Mouse (Mus musculus): Measurements from ENCODE around the gene Bnipl. TPM values are rescaled to one million over a fixed set of nuclear protein-coding genes. Genes with fewer than 3 reads are reported as not detected.

Bnipl gene
- total RNA-seq, 2 experiments from 2014 or later, result not detected

- DNase-seq, result no peak
- intact Hi-C loops (cut with DNase I), result no loop called here
Measured at GRCm38 (mm10) chr3:95240900-95241299, 10.1 kb downstream of the Bnipl start.

DNA sequence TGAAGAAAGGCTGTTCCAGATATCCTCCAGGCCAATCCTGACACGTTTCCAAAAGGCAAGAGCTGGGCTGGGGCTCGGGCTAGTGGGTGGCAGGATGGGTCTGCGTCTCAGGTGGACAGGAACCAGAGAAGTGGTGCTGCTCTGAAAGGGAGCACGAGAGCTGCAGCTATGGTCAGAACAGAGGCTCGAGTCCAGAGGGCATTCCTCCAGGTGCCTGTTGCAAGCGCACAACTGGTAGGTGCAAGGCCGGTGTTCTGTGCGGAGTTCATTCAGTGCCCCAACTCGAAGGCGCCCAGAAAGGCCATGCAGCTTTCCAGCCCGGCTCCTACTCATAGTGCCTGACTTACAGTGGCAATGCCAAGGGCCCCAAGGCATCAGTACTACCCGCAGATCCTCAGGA is 11.0 kb downstream of the Bnipl start:
- intact Hi-C loops (cut with DNase I), result no loop called here
- no peak for DNase-seq

DNA sequence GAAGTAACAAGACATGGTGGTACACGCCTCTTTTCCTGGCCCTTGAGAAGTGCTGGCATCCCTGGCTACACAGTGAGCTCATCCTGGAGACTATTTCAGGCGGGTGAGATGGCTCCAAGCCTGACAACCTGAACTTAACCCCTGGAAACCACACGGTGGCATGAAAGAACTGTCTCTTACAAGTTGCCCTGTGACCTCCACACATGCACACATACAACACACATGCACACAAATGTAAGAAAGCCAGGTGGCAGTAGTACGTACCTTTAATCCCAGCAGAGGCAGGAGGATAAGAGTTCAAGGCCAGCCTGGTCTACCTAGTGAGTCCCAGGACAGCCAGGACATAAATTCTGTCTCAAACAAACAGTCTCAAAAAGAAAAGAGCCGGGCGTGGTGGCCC is 12.0 kb downstream of the Bnipl start:
- no peak for DNase-seq
- intact Hi-C loops (cut with DNase I), result no loop called here

DNA sequence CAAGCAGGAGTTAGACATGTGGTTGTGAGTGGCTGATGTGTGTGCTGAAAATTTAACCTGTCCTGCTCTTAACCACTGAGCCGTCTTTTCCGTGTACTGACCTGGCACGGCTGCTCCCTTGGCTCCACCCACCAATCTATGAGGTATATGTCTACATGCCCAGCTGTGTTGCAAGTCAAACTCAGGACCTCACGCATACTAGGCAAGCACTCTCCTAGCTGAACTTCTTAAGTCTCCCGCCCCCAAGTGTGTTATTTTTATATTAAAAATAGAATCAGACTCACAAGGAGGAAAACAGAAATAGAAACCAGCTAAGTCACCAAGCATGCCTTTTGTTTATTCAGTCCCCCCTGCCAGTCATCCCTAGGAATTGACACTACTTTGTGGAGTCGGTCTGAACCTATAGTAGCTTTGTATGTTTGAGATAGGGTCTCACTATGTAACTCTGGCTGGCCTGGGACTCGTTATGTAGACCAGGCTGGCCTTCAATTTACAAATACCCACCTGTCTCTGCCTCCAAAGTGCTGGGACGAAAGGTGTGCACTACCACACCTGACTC is 13.4 kb downstream of the Bnipl start:
- intact Hi-C loops (cut with DNase I), result no loop called here
- DNase-seq, result no peak

DNA sequence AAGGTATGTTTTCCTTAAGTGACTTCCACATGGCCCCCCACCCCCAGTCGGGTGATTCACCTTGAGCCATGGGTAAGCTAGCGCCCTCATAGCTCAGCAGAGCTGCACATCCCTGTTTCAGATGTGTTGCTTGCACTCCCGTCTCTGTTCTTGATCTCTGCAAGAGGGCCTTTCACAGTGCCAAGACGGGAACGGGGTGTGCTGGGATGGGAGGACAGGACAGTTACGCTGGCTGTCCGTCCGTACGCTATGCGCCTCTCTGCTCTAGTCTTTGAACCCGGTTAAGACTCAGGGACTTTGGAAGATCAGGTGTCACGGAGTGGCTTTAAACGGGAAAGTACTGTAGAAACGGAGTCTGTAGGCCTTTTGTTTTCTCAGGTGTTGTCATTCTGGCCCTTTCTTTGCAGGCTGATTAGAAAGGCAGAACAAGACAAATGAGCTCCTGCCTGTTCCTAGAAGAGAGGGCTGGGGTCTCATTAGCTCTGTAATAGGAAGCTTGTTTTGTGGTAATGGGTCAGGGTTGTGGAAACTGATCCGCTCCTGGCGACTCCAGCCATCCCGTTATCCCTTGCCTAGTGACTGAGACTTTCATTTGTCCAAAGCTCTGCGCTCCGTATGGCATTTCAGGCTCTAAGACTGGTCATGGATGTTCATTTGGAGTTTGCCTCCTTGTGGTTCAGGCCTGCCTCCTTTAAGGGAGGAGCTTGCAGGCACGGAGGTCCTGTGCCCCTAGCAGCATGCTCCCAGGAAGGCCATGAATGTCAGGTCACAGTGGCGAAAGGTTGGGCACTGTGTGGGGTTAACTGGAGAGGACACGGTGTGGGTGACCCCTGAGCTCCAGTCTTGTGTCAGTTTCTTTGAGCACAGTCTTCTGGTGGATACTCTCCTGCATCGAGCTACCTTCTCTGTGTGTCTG is 15.3 kb downstream of the Bnipl start:
- DNase-seq, result no peak
- intact Hi-C loops (cut with DNase I), result no loop called here

DNA sequence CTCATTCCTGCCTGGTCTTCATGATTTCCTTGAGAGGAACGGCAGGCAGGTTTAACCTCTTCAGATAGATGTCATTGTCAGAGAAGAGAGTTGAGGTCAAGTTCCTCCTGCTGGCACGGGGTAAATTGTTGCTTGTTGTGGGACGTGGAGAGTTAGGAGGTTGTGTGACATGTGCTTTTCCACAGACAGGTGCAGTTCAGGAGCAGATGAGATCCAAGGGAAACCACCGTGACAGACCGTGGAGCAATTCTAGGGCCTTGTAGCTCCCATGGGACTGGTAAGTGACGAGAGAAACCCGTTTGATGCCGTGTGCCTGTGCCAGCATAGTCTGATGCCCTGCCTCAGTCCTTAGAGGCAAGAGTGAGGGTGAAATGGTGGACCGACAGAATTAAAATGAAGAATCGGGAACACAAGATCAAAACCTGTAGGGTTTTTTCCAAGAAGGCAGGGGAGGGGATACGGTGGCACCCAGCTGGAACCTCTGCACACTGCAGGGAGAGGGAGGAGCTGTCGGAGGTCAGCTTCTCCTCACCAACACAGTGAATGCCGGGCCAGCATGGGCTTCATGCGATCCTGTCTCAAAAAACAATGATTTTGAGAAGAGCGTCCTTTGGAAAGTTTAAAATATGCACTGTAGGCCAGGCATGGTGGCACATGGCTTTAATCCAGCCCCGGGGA is 17.6 kb downstream of the Bnipl start:
- no peak for DNase-seq
- intact Hi-C loops (cut with DNase I), result no loop called here

DNA sequence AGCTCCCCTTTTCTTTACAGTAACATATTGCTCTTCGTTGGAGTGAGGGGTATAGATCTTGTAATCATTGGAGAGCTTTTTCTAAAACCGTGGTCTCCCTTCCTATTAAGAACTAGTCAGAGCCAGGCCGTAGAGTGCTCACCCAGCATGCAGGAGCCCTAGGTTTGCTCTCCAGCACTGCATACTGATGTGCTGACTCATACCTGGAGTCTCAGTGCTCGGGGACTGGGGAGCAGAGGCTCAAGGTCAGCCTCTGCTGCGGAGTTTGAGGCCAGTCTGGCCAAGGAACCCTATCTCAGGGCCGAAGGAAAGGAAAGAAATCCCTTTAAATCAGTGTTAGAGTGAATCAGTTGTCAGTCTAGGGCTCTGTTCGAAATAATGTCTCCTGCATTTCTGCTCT is 18.2 kb downstream of the Bnipl start:
- intact Hi-C loops (cut with DNase I), result no loop called here

DNA sequence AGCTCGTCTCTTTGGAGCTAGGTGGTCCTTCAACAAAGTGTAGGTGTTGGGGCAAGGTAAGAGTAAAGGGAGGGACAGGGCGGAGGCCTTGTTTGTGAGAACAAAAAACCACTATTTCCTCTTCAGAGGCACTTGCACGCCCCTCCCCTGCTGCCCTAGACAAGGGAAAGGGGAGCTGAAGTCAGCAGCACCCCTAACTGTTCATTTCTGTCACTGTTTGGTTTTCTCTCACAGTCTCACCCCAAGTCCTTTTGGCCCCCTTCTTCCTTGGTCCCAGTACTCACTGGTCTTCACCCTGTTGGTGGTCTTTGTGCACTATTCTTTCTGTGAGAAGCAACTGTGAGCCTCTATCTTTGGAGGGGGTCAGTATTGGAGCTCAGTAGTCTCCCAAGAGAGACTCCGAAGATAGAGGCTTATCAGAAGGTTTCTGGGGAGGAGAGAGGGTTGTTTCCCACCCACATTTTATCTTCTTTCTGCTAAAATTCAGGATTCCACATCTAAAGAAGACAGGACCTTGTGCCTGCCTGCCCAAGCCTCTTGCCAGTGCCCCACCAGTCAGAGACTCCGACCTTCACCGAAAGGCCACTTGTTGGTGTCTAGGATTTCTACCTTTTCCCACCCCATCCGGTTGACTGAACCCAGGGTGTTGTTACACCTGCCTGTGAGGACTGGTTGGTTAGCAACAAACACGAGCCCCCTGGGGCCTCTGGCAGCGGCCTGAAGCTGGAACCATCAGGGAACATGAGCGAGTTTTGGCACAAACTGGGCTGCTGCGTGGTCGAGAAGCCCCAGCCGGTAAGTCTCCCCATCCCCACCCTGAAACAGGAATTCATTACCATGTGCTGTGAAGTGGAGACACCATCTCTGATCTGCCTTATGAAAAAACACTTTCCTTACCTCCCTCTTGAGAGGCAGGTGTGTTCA is 19.4 kb downstream of the Bnipl start, which contains the start of gene Mllt11:
TSS of gene Mllt11 (minus strand) at position 874 of the 924 bp plus-strand sequence.
- intact Hi-C loops (cut with DNase I), result no loop called here
- no peak for DNase-seq

More for the DNA sequence above, 18.2 kb downstream of the Bnipl start:
- no peak for DNase-seq

DNA sequence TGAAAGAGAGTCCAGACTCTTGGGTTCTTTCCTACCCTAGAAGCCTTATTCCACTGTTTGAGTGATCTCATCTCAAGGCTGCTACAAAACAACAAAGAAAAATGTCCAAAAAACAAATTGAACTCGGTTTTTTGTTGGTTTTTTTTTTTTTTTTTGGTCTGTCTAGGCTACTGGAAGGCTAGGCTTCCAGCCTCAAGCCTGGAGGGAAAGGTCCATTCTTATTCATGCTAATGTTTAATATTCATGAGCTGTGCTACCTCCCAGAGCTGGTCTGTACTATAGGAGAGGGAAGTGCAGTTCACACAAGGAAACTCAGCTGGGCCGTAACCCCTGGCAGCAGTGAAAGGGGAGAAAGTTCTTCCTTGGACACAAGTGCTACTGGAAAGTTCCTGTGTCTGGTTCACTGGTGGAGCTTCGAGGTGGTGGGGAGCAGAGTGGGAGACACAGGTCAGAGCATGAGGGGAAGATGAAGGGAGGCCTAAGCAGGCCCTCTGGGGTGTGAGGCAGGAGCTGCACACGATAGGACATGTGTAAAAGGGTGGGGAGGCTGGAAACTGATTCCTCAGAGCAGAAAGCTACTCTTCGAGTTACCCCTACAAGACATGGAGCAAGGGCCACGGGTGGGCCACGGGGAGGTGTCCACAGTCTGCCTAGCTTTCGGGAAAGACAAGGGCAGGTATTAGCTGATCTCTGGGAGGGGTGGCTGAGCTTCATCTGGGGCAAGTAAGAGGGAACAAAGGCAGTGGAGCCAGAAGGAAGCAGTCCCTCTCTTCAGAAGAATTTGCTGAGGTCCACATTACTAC is 20.3 kb downstream of the Bnipl start:
- peak; percentile 35 to 42 for DNase-seq
- intact Hi-C loops (cut with DNase I), result no loop called here

- intact Hi-C loops (cut with DNase I), result no loop called here
- DNase-seq, result peak; percentile 71 to 73
Measured at GRCm38 (mm10) chr3:95229781-95230494, 21.1 kb downstream of the Bnipl start.

GRCm38 (mm10) chr3:95228894-95229780 is 21.9 kb downstream of the Bnipl start:
- peak; percentile 48 to 61 for DNase-seq
- intact Hi-C loops (cut with DNase I), result loop anchor here (1.0 kb wide), 1 partner anchor 12 kb away; the partner anchor contains the start of gene Gabpb2

DNA sequence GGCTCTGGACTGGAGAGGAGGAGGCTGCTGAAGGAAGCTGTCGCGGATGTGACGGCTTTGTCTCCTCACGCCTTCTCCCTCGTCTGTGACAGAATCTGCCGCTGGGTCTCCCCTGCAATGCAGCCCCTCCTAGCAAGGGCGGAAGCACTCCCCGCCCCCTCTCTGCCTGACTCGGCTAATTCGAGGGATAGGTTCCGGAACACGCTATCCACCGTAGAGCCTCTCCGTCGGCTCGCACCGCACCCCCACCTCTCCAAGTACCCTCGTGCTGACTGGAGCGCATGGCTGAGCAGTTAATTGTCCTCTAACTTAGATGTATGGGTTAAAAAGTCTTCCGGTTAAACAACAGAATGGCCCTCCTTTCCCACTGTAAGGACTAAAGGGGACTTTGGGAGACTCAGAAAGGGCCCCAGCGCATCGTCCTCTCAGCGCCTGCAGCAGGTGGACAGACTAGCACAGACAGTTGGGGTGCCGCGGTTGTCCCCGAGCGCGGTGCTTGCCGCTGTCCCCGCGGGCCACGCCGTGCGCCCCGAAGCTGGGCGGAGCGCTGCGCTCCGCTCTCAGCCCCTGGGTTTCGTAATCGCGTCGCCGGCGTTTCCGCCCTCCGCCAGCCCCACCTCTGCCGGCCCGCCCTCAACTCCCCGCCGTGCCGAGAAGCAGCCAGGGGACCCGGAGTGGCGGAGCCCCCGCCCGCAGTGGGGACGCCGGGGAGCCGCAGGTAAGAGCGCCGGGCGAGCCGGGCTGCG is 22.7 kb downstream of the Bnipl start, which contains the start of gene Cdc42se1:
TSS of gene Cdc42se1 (plus strand) at position 585 of the 746 bp plus-strand sequence.
- intact Hi-C loops (cut with DNase I), result loop anchor here (1.0 kb wide), 1 partner anchor 11 kb away; the partner anchor contains the start of gene Gabpb2

GRCm38 (mm10) chr3:95227214-95227613 is 23.8 kb downstream of the Bnipl start:
- intact Hi-C loops (cut with DNase I), result no loop called here
- DNase-seq, result no peak

More for the DNA sequence above, 22.7 kb downstream of the Bnipl start, which contains the start of gene Cdc42se1:
- DNase-seq, result peak; percentile 87 to 91

DNA sequence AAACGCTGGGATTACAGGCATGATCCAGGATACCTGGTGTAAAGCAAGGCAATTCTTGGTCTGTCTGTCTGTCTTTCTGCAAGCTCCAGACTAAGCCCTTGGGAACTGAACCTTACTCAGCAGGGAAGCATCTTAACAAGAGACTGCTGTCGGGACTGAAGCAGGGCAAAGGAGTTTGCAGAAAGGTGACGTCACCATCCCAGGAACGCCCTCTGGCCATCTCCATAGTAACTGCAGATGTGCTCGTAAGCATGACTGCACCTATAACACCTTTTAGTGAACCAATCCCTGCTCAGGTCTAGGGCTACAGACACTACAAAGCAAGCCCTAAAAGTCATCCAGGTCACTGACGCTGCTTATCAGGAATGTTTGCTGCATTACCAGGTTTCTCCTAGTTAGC is 26.7 kb downstream of the Bnipl start:
- no peak for DNase-seq
- intact Hi-C loops (cut with DNase I), result no loop called here

- intact Hi-C loops (cut with DNase I), result no loop called here
- DNase-seq, result no peak
Measured at GRCm38 (mm10) chr3:95223041-95223440, 28.0 kb downstream of the Bnipl start.

DNA sequence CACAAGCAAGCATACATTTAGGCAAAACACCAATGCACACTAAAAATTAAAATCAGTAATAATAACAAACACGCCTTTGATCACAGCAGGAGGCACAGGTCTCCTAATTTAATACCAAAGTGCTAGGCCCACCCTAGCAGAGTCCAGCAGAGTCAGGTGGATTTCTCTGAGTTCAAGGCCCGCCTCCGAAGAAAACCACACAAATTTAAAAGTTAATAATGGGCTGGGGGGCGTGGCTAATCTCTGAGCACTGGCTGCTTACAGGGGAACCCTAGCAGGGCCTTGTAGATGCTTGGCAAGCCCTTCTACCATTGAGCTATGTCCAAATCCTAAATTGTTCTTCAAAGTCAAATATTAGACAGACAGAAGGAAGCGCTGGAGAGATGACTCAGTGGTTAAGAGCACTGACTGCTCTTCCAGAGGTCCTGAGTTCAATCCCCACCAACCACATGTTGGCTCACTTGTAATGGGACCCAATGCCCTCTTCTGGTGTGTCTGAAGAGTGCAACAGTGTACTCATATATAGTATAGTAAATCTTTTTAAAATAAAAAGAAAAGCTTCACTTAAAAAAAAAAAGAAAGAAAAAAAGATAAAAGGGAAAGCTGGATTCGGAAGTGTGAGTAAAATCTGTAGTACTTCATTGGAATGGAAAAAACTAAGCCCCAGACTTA is 32.4 kb downstream of the Bnipl start:
- intact Hi-C loops (cut with DNase I), result no loop called here
- no peak for DNase-seq
